Mouse (Mus musculus): ENCODE measurements around the gene Mesd.

Gene Mesd

GRCm38 (mm10) chr7:83914566-83914965 lies 30.3 kb downstream of the Mesd start:
- peak; percentile 66 to 74 for DNase-seq

GRCm38 (mm10) chr7:83920241-83920640 lies 36.0 kb downstream of the Mesd start:
- DNase-seq: no peak

- DNase-seq: no peak
These were observed 37.4 kb downstream of the Mesd start for GRCm38 (mm10) chr7:83921637-83922036.

GRCm38 (mm10) chr7:83939017-83939721 lies 54.9 kb downstream of the Mesd start:
- no peak for DNase-seq

- no peak for DNase-seq
These were observed 55.9 kb downstream of the Mesd start for GRCm38 (mm10) chr7:83940136-83940535.

GRCm38 (mm10) chr7:83941701-83942101 lies 57.4 kb downstream of the Mesd start:
- no peak for DNase-seq

GRCm38 (mm10) chr7:83948743-83949142 lies 64.5 kb downstream of the Mesd start:
- DNase-seq: no peak

GRCm38 (mm10) chr7:83949662-83950061 lies 65.4 kb downstream of the Mesd start:
- DNase-seq: no peak
